Mouse (Mus musculus) liver, embryonic 11.5 days (tissue): ENCODE results near the gene Rtn4rl1. TPM values are rescaled to one million over a fixed set of nuclear protein-coding genes. Genes with fewer than 3 reads are reported as not detected.

Source experiments
- microRNA counts: library from miRNA; unstranded; fragments of <30 nt; microRNA quantifications from one replicate; lab custom pipeline; 2015
- microRNA-seq: library from miRNA; unstranded; fragments of <30 nt; microRNA quantifications from one replicate; pipeline ENCODE4, GENCODE M21; 2017; ENCODE audit warnings: borderline number of aligned reads
- polyA plus RNA-seq: library from polyadenylated mRNA; unstranded; fragments of >200 nt; fragmentation: Nextera tagmentation; extraction: Ambion mirVana; gene quantifications from 2 replicates; pipeline ENCODE4 v1.2.1, GENCODE M21; 2014

The Rtn4rl1 gene
- polyA plus RNA-seq, 1 experiment from 2014 or later, result 2.9 TPM

MicroRNAs within 50 kb of the gene (microRNA counts, 519-probe panel; counts per million panel counts)
- microRNA mmu-miR-132 (lab: Ali Mortazavi, UCI) (not detected), microRNA mmu-miR-212 (lab: Ali Mortazavi, UCI) (not detected)

Small RNA genes within 50 kb of the gene (microRNA-seq; reads per million reads assigned to microRNA genes)
- gene Mir132, result 138 reads per million, percentile 51 among the genes with 10 or more reads in this experiment
- gene Mir212, result 14.4 reads per million, percentile 27 among the genes with 10 or more reads in this experiment

Other genes starting within 250 kb of the Rtn4rl1 start
- gene Hic1, start 24.3 kb upstream of the Rtn4rl1 start, polyA plus RNA-seq, result 2.7 and 3.2 TPM in 2 replicates
- 24.9 and 32.1 TPM in 2 replicates for gene Ovca2, start 14.9 kb upstream of the Rtn4rl1 start, polyA plus RNA-seq
- 30.3 and 34.0 TPM in 2 replicates for gene Dph1, start 2.5 kb upstream of the Rtn4rl1 start, polyA plus RNA-seq
- gene Rpa1, start 154.5 kb downstream of the Rtn4rl1 start, polyA plus RNA-seq, result 149 and 154 TPM in 2 replicates
- 10.4 and 10.9 TPM in 2 replicates for gene Smyd4, start 154.7 kb downstream of the Rtn4rl1 start, polyA plus RNA-seq
- gene Serpinf1, start 228.9 kb downstream of the Rtn4rl1 start, polyA plus RNA-seq, result 217 and 224 TPM in 2 replicates
- 321 and 377 TPM in 2 replicates for gene Serpinf2, start 245.8 kb downstream of the Rtn4rl1 start, polyA plus RNA-seq